Mouse (Mus musculus) ES-E14 (cell line): ENCODE data around the gene Foxp1.

Experiments
- HCFC1 ChIP-seq: IDR thresholded peaks from 2 replicates; pipeline ENCODE4 v1.6.1; 2012; ENCODE audit warnings: low read length, inconsistent platforms, borderline replicate concordance; ENCODE audit not compliant: insufficient read depth
- MAFK ChIP-seq: IDR thresholded peaks from 2 replicates; pipeline ENCODE4 v1.6.1; 2014; ENCODE audit warnings: mild to moderate bottlenecking, low read depth, low read length, inconsistent platforms; ENCODE audit not compliant: insufficient read depth
- ZC3H11A ChIP-seq: IDR thresholded peaks from 2 replicates; pipeline ENCODE4 v1.6.1; 2012; ENCODE audit warnings: low read depth, mild to moderate bottlenecking, inconsistent platforms, low read length, borderline replicate concordance
- ZNF384 ChIP-seq: IDR thresholded peaks from 2 replicates; pipeline ENCODE4 v1.6.1; 2012; ENCODE audit warnings: low read depth, low read length, inconsistent platforms

GRCm38 (mm10) chr6:99394801-99395200 lies 127.7 kb downstream of the Foxp1 start:
- TF ChIP-seq HCFC1, result no peak
- TF ChIP-seq MAFK, result no peak
- no peak for TF ChIP-seq ZC3H11A
- no peak for TF ChIP-seq ZNF384
